18 mouse cellular contexts compared by ENCODE assay signal in the genomic region with DNA sequence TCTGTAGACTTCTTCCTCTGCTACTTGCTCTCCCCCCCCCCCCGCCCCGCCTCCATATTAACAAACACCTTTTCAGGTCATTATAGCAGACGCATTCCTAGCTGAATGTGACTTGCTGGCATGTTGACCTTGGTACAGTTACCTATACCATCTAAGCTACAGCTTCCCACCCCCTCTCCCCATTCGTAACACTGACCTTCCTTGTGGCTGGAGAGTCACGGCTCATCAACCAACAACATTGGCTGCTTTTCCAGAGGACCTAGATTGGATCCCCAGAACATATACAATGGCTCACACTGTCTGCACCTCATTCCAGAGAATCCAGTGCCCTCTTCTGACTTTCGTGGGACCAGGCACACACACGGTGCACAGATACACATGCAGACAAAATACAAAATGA. TPM values are rescaled to one million over a fixed set of nuclear protein-coding genes. Genes with fewer than 3 reads are reported as not detected.
DNase-seq lines count a peak whose midpoint lies in the region; ATAC-seq lines count a peak whose summit lies in the region.
"Had no signal": no experiment of that assay in that cellular context is flagged by ENCODE, and none has a peak within 500 bp of the region (broad histone marks: within the 10 kb centered on the region; RNA-seq: fewer than 3 reads in every experiment).

No protein-coding gene starts in this region.

- H3K4me1 ChIP-seq in kidney, embryonic 15.5 days, result peaks cover 45% of the 10 kb centered on the region
- peaks cover 48% of the 10 kb centered on the region for H3K4me1 ChIP-seq in midbrain, embryonic 12.5 days
- H3K4me1 ChIP-seq in midbrain, embryonic 15.5 days, result peaks cover 16% of the 10 kb centered on the region
- H3K4me1 ChIP-seq in hindbrain, embryonic 14.5 days (replicated peaks; ENCODE audit: control insufficient read depth, insufficient read depth, low read length), result peaks cover 18% of the 10 kb centered on the region
- peaks cover 44% of the 10 kb centered on the region for H3K4me1 ChIP-seq in limb, embryonic 12.5 days (replicated peaks)

- 0 out of 2 replicates have a peak, but pooled peaks cover 3% of the 10 kb centered on the region for H3K36me3 ChIP-seq in kidney, embryonic 15.5 days
- peaks cover 3% of the 10 kb centered on the region; the same call in 1 of the 2 replicates for H3K36me3 ChIP-seq in midbrain, embryonic 12.5 days
- H3K36me3 ChIP-seq in midbrain, embryonic 15.5 days (replicated peaks), result no peaks in the 10 kb centered on the region
- H3K36me3 ChIP-seq in hindbrain, embryonic 14.5 days (replicated peaks; ENCODE audit: control insufficient read depth, insufficient read depth), result no peaks in the 10 kb centered on the region
- peaks cover 4% of the 10 kb centered on the region; the same call in 1 of the 2 replicates for H3K36me3 ChIP-seq in limb, embryonic 12.5 days

- no peaks in the 10 kb centered on the region for H3K27me3 ChIP-seq in kidney, embryonic 15.5 days
- H3K27me3 ChIP-seq in midbrain, embryonic 12.5 days, result no peaks in the 10 kb centered on the region
- no peaks in the 10 kb centered on the region for H3K27me3 ChIP-seq in midbrain, embryonic 15.5 days (replicated peaks)
- no peaks in the 10 kb centered on the region for H3K27me3 ChIP-seq in hindbrain, embryonic 14.5 days (ENCODE audit: control insufficient read depth, insufficient read depth, low read length)
- H3K27me3 ChIP-seq in limb, embryonic 12.5 days, result no peaks in the 10 kb centered on the region
- H3K27me3 ChIP-seq: embryonic facial prominence, embryonic 13.5 days; heart, embryonic 13.5 days; Patski had no signal

- H3K4me2 ChIP-seq in kidney, embryonic 15.5 days, result no peak overlapping the region
- H3K4me2 ChIP-seq in midbrain, embryonic 12.5 days (replicated peaks), result no peak overlapping the region
- no peak overlapping the region for H3K4me2 ChIP-seq in midbrain, embryonic 15.5 days
- no peak overlapping the region for H3K4me2 ChIP-seq in hindbrain, embryonic 14.5 days (replicated peaks)
- no peak overlapping the region for H3K4me2 ChIP-seq in limb, embryonic 12.5 days
- H3K4me2 ChIP-seq: embryonic facial prominence, embryonic 13.5 days; heart, embryonic 13.5 days; liver, embryonic 11.5 days had no signal

- no peak for DNase-seq in kidney, adult 11 months
- DNase-seq in hindbrain, embryonic 14.5 days (ENCODE audit: low spot score), result no peak
- DNase-seq in right cerebral cortex, postnatal 36 days (ENCODE audit: low spot score in 2 of 2), result no peak
- DNase-seq: cerebellum, adult 9-10 months; heart, postnatal 36 days; layer of hippocampus, postnatal 36 days; thymus, postnatal 14 days had no signal

- peak; percentile 60; the same call in 1 of the 2 replicates for ATAC-seq in kidney, embryonic 15.5 days (replicated peaks; ENCODE audit: low FRiP score)
- ATAC-seq in midbrain, embryonic 12.5 days (ENCODE audit: low FRiP score, low read depth), result no peak
- ATAC-seq in midbrain, embryonic 15.5 days (replicated peaks), result no peak
- no peak for ATAC-seq in hindbrain, embryonic 14.5 days (ENCODE audit: low FRiP score)
- ATAC-seq in limb, embryonic 12.5 days (ENCODE audit: insufficient number of reproducible peaks, insufficient read depth, low FRiP score, low TSS enrichment, low read depth), result 0 out of 2 replicates have a peak, but pooled peaks have one; percentile 5
- ATAC-seq: activated CD4-positive, CD25-positive, alpha-beta regulatory T cell, adult 4 months; intestine, embryonic 16.5 days; lung, postnatal 0 days; Patski had no signal

- H3K4me3 ChIP-seq in kidney, embryonic 15.5 days (replicated peaks), result no peak overlapping the region
- no peak overlapping the region for H3K4me3 ChIP-seq in midbrain, embryonic 12.5 days
- H3K4me3 ChIP-seq in midbrain, embryonic 15.5 days, result no peak overlapping the region
- H3K4me3 ChIP-seq in hindbrain, embryonic 14.5 days (replicated peaks; ENCODE audit: low read length), result no peak overlapping the region
- H3K4me3 ChIP-seq in limb, embryonic 12.5 days (replicated peaks), result no peak overlapping the region
- H3K4me3 ChIP-seq: embryonic facial prominence, embryonic 13.5 days; heart, embryonic 13.5 days had no signal

- 58% methylated on average over 7 of the region's 7 CpGs for whole genome bisulfite sequencing in kidney, embryonic 15.5 days
- 84% methylated on average over 6 of the region's 7 CpGs for WGBS in midbrain, embryonic 12.5 days
- 71% methylated on average over 7 of the region's 7 CpGs for WGBS in midbrain, embryonic 15.5 days
- 74% methylated on average over 7 of the region's 7 CpGs for WGBS in hindbrain, embryonic 14.5 days
- 81% methylated on average over 6 of the region's 7 CpGs for WGBS in limb, embryonic 12.5 days

- no peak overlapping the region for H3K9ac ChIP-seq in kidney, embryonic 15.5 days
- no peak overlapping the region for H3K9ac ChIP-seq in midbrain, embryonic 12.5 days (replicated peaks)
- no peak overlapping the region for H3K9ac ChIP-seq in midbrain, embryonic 15.5 days
- no peak overlapping the region for H3K9ac ChIP-seq in hindbrain, embryonic 14.5 days
- no peak overlapping the region for H3K9ac ChIP-seq in limb, embryonic 12.5 days (replicated peaks)
- H3K9ac ChIP-seq: heart, embryonic 13.5 days had no signal

- no peaks in the 10 kb centered on the region for H3K9me3 ChIP-seq in kidney, embryonic 15.5 days (replicated peaks)
- no peaks in the 10 kb centered on the region for H3K9me3 ChIP-seq in midbrain, embryonic 12.5 days
- H3K9me3 ChIP-seq in midbrain, embryonic 15.5 days, result no peaks in the 10 kb centered on the region
- H3K9me3 ChIP-seq in hindbrain, embryonic 14.5 days (ENCODE audit: control insufficient read depth, low read length), result no peaks in the 10 kb centered on the region
- H3K9me3 ChIP-seq in limb, embryonic 12.5 days, result no peaks in the 10 kb centered on the region
- H3K9me3 ChIP-seq: embryonic facial prominence, embryonic 13.5 days; heart, embryonic 13.5 days had no signal

- H3K27ac ChIP-seq in kidney, embryonic 15.5 days, result peak overlapping the region; percentile 60
- H3K27ac ChIP-seq in midbrain, embryonic 12.5 days (replicated peaks), result peak overlapping the region; percentile 75; the same call in 1 of the 2 replicates
- no peak overlapping the region for H3K27ac ChIP-seq in midbrain, embryonic 15.5 days
- H3K27ac ChIP-seq in hindbrain, embryonic 14.5 days, result peak overlapping the region; percentile 73
- H3K27ac ChIP-seq in limb, embryonic 12.5 days, result no peak overlapping the region
- H3K27ac ChIP-seq: heart, embryonic 13.5 days had no signal

RNA-seq across cellular contexts. Expression of gene Cuedc1, which starts 27.6 kb away (rescaled TPM):
- 18.8 and 23.4 TPM in 2 replicates for polyA plus RNA-seq in kidney, embryonic 15.5 days (2015; fragmentation: Nextera tagmentation; extraction: Ambion mirVana)
- polyA plus RNA-seq in midbrain, embryonic 12.5 days (2016; fragmentation: Nextera tagmentation; extraction: Ambion mirVana), result 40.5 and 45.7 TPM in 2 replicates
- 50.2 and 54.6 TPM in 2 replicates for polyA plus RNA-seq in midbrain, embryonic 15.5 days (2015; fragmentation: Nextera tagmentation; extraction: Ambion mirVana)
- polyA plus RNA-seq in hindbrain, embryonic 14.5 days (2014; fragmentation: Nextera tagmentation; extraction: Ambion mirVana), result 32.4 and 37.8 TPM in 2 replicates
- 32.1 and 37.3 TPM in 2 replicates for polyA plus RNA-seq in limb, embryonic 12.5 days (2016; fragmentation: Nextera tagmentation; extraction: Ambion mirVana)

RNA-seq across cellular contexts. Expression of gene Vezf1, which starts 57.4 kb away (rescaled TPM):
- polyA plus RNA-seq in kidney, embryonic 15.5 days (2015; fragmentation: Nextera tagmentation; extraction: Ambion mirVana), result 42.5 and 42.8 TPM in 2 replicates
- 88.6 and 95.5 TPM in 2 replicates for polyA plus RNA-seq in midbrain, embryonic 12.5 days (2016; fragmentation: Nextera tagmentation; extraction: Ambion mirVana)
- polyA plus RNA-seq in midbrain, embryonic 15.5 days (2015; fragmentation: Nextera tagmentation; extraction: Ambion mirVana), result 50.6 and 52.2 TPM in 2 replicates
- 48.3 and 50.2 TPM in 2 replicates for polyA plus RNA-seq in hindbrain, embryonic 14.5 days (2014; fragmentation: Nextera tagmentation; extraction: Ambion mirVana)
- 56.0 and 65.8 TPM in 2 replicates for polyA plus RNA-seq in limb, embryonic 12.5 days (2016; fragmentation: Nextera tagmentation; extraction: Ambion mirVana)

Comparison
In these comparisons a context has a peak if more than half of its experiments do, and no peak if none do; other contexts are left out.
1. H3K27ac ChIP-seq: peak in kidney, embryonic 15.5 days (single experiment), midbrain, embryonic 12.5 days (single experiment) and hindbrain, embryonic 14.5 days (single experiment); none in midbrain, embryonic 15.5 days (single experiment) and limb, embryonic 12.5 days (single experiment).
2. ATAC-seq: peak in kidney, embryonic 15.5 days (single experiment) and limb, embryonic 12.5 days (single experiment); none in midbrain, embryonic 12.5 days (single experiment), midbrain, embryonic 15.5 days (single experiment) and hindbrain, embryonic 14.5 days (single experiment).